Mouse (Mus musculus): Measurements from ENCODE around the gene Nufip2. TPM values are rescaled to one million over a fixed set of nuclear protein-coding genes. Genes with fewer than 3 reads are reported as not detected.
A peak's percentile ranks its signal among the peaks of the same experiment; 100 is the strongest.

The Nufip2 gene
- polyA plus RNA-seq, 1 experiment from 2014 or later = 4.7 TPM

DNA sequence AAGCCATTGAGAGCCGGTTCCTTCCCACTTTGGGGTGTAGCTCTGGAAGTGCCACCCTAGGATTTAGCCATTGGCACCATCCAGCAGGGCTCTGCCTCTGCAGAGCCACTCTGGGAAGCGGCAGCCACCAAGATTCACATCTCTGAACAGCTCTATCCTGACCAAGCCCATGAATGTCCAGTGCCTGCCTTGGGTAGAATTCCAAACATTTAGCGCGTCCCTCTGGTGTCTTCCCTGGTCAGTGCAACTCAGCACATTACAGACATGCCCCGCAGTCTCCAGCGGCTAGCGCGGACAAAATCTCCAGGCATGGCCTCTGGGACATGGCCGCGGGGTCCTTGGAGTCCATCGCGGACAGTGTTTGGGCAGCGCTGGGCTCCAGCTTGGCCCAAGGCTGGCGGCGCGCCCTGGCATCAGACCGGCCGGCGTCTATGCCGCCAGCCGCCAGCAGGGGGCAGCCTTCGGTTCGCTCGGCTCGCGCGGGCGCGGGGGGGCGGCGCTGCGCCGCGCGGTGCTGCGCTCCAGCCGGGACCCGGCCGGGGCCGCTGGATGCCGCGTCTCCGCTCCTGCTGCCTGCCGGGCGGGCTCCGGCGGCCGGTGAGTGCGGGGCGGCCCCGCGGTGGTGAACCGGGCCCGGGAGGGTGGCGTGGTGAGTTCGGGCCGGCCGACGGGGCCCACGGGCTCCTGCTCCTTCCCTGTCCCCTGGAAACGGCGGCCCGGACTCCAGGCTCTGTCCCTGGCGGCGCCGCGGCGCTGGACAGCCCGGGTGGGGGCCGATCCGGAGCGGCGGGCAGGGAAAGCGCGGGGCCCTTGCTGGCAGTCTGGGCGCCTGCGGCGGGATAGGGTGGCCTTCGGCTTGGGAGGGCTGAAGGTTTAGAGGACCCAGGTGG is 77.1 kb downstream of the Nufip2 start, which contains the start of gene Myo18a:
Gene Myo18a (plus strand): TSS at position 464 of the 890 bp plus-strand sequence.
- no peaks in the 10 kb centered on the region for H3K27me3 ChIP-seq (replicated peaks)
- peak within 1 kb of the TSS; percentile 98 for H3K9ac ChIP-seq
- 1% methylated on average over 66 of the region's 79 CpGs for WGBS
- H3K4me3 ChIP-seq = peak within 1 kb of the TSS; percentile 93
- no peaks in the 10 kb centered on the region for H3K36me3 ChIP-seq (replicated peaks)
- no peaks in the 10 kb centered on the region for H3K9me3 ChIP-seq
- H3K4me2 ChIP-seq = peak within 1 kb of the TSS; percentile 87
- peak; percentile 89 for ATAC-seq (replicated peaks)
- H3K4me1 ChIP-seq = peaks cover 38% of the 10 kb centered on the region
- H3K27ac ChIP-seq = peak within 1 kb of the TSS; percentile 95

- no peaks in the 10 kb centered on the region for H3K9me3 ChIP-seq
- H3K27me3 ChIP-seq (replicated peaks) = no peaks in the 10 kb centered on the region
- no peaks in the 10 kb centered on the region for H3K36me3 ChIP-seq (replicated peaks)
- peak overlapping the region; percentile 95 for H3K27ac ChIP-seq
- 2% methylated on average over 26 of the region's 26 CpGs for WGBS
- H3K9ac ChIP-seq = peak overlapping the region; percentile 98
- H3K4me1 ChIP-seq = peaks cover 38% of the 10 kb centered on the region
- peak; percentile 65 for ATAC-seq (replicated peaks)
- H3K4me2 ChIP-seq = peak overlapping the region; percentile 87
- H3K4me3 ChIP-seq = peak overlapping the region; percentile 93
These were observed 77.9 kb downstream of the Nufip2 start for GRCm38 (mm10) chr11:77763673-77764340.

DNA sequence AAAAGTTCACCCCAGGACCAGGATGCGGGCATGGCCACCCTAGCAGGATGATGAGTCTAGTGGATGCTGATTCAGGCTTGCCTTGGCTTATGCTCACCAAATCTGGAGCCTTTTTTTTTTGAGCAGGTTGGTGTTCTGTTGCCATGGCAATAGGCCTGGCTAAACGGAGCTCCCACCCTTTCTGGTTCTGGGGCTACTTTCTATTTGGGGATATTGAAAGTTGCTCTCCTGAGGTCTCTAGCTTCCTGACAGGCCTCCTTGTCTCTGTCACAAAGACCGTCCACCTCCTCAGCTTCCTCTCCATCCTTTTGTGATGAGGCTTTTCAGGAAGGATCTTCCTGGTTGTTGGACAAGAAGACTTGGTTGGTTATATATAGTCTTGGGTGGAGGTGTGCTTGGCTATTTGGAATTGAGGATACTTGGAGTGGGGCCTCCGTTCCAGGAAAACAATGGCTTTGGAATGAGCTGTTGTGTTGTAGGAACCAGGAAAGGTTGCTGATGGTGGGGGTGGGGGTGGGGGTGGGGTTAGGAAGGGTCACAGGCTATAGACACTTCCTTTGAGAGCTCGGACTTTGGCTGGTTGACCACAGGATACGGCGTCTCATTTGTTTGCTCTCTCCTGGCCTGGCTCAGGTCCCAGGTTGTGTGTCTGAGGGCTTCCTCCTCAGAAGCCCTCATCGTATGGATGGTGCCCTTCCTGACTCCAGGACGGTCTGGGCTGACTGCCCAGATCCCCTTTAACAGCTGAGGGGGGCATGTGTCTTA is 78.9 kb downstream of the Nufip2 start:
- Histone ChIP-seq H3K4me2 (peak overlapping the region; percentile 87), H3K9ac (peak overlapping the region; percentile 98), H3K9me3 (no peaks in the 10 kb centered on the region), H3K4me1 (peaks cover 38% of the 10 kb centered on the region), H3K36me3 (replicated peaks) (no peaks in the 10 kb centered on the region), H3K27me3 (replicated peaks) (no peaks in the 10 kb centered on the region), H3K4me3 (peak overlapping the region; percentile 93), H3K27ac (peak overlapping the region; percentile 95; the same call in 1 of the 2 replicates)
- no peak for ATAC-seq (replicated peaks)
- WGBS = 59% methylated on average over 9 of the region's 9 CpGs

- H3K27ac ChIP-seq = no peak overlapping the region
- no peaks in the 10 kb centered on the region for H3K36me3 ChIP-seq (replicated peaks)
- H3K9ac ChIP-seq = no peak overlapping the region
- 51% methylated on average over 4 of the region's 4 CpGs for WGBS
- H3K4me3 ChIP-seq = 0 out of 2 replicates have a peak overlapping the region, but pooled peaks have one; percentile 5
- H3K27me3 ChIP-seq (replicated peaks) = no peaks in the 10 kb centered on the region
- H3K4me2 ChIP-seq = peak overlapping the region; percentile 87; the same call in 1 of the 2 replicates
- no peak for ATAC-seq (replicated peaks)
- H3K9me3 ChIP-seq = no peaks in the 10 kb centered on the region
- peaks cover 38% of the 10 kb centered on the region for H3K4me1 ChIP-seq
These were observed 79.5 kb downstream of the Nufip2 start for GRCm38 (mm10) chr11:77765459-77765777.

- Histone ChIP-seq H3K9me3 (no peaks in the 10 kb centered on the region), H3K4me3 (peak overlapping the region; percentile 35), H3K27me3 (replicated peaks) (no peaks in the 10 kb centered on the region), H3K9ac (peak overlapping the region; percentile 46), H3K4me1 (peaks cover 38% of the 10 kb centered on the region), H3K36me3 (replicated peaks) (no peaks in the 10 kb centered on the region), H3K4me2 (peak overlapping the region; percentile 87), H3K27ac (peak overlapping the region; percentile 41; the same call in 1 of the 2 replicates)
- 1% methylated on average over 35 of the region's 35 CpGs for WGBS
- ATAC-seq (replicated peaks) = no peak; the same call in 1 of the 2 replicates
These were observed 80.5 kb downstream of the Nufip2 start for GRCm38 (mm10) chr11:77766351-77767001.

DNA sequence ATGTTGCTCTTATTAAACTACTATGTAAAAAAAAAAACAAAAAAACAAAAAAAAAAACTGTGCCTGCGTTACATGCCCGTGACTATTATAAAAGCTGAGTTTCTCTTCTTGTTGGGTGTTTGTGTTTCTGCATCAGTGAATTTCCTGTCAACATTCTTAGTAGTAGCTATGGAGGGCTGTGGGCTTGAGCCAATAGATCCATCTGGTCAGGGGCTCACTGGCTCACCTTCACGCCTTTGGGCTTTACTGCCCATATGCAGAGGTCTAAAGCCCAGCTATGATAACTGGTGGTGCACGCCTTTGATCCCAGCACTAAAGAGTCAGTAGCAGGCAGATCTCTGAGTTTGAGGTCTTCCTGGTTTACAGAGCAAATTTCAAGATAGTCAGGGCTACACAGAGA is 83.5 kb downstream of the Nufip2 start:
- 82% methylated on average over 4 of the region's 4 CpGs for WGBS
- peaks cover 27% of the 10 kb centered on the region for H3K4me1 ChIP-seq
- H3K27ac ChIP-seq = no peak overlapping the region

GRCm38 (mm10) chr11:77770346-77770745 is 84.4 kb downstream of the Nufip2 start:
- H3K36me3 ChIP-seq (replicated peaks) = no peaks in the 10 kb centered on the region
- WGBS = 86% methylated on average over 8 of the region's 8 CpGs
- H3K4me1 ChIP-seq = peaks cover 18% of the 10 kb centered on the region
- no peak overlapping the region for H3K9ac ChIP-seq
- H3K4me2 ChIP-seq = no peak overlapping the region
- no peak overlapping the region for H3K27ac ChIP-seq
- no peak overlapping the region for H3K4me3 ChIP-seq
- H3K27me3 ChIP-seq (replicated peaks) = no peaks in the 10 kb centered on the region
- no peaks in the 10 kb centered on the region for H3K9me3 ChIP-seq
- no peak for ATAC-seq (replicated peaks)

More for the DNA sequence above, 83.5 kb downstream of the Nufip2 start:
- no peak overlapping the region for H3K4me2 ChIP-seq
- H3K9ac ChIP-seq = no peak overlapping the region
- ATAC-seq (replicated peaks) = no peak
- no peaks in the 10 kb centered on the region for H3K9me3 ChIP-seq
- H3K36me3 ChIP-seq (replicated peaks) = no peaks in the 10 kb centered on the region
- no peaks in the 10 kb centered on the region for H3K27me3 ChIP-seq (replicated peaks)
- H3K4me3 ChIP-seq = no peak overlapping the region

- Histone ChIP-seq H3K27ac (no peak overlapping the region), H3K9me3 (no peaks in the 10 kb centered on the region), H3K36me3 (replicated peaks) (no peaks in the 10 kb centered on the region), H3K4me2 (no peak overlapping the region), H3K4me1 (peaks cover 4% of the 10 kb centered on the region; the same call in 1 of the 2 replicates), H3K27me3 (replicated peaks) (no peaks in the 10 kb centered on the region), H3K4me3 (no peak overlapping the region), H3K9ac (no peak overlapping the region)
- 73% methylated on average over 8 of the region's 8 CpGs for WGBS
- ATAC-seq (replicated peaks) = no peak
These were observed 86.1 kb downstream of the Nufip2 start for GRCm38 (mm10) chr11:77771879-77772713.

DNA sequence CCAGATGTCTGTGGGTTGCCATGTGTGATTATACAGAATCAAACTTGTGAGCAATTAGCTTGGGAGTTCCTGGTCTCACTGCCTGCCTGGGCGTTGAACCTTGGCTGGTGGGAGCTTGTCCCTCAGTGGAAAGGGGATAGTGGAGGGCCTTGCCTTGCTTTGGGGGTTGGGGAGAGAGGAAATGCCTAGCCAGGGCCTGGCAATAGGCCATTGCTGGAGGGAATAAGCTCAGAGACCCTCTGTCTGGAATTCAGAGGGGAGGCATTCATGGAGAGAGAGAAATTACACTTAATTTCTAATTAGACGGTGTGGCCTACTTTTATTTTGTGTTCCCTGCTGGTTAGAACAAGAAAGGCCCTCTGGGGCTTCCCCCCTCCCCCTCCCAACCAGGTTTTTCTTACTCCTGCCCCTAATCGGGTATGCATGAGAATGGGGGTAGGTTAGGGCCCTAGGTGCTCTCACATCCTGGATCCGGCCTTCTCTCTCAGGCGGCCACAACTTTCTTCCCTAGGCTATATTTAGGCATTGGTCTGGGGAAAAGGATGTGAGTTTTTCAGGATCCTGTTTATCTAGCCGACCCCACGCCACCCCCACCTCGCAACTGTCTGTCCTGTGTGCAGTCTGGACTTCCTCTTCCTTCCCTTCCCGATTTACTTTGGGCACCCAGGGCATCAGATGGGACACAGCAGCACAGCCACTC is 89.9 kb downstream of the Nufip2 start:
- Histone ChIP-seq H3K36me3 (replicated peaks) (peaks cover 10% of the 10 kb centered on the region; the same call in 1 of the 2 replicates), H3K9me3 (no peaks in the 10 kb centered on the region), H3K4me2 (no peak overlapping the region), H3K4me3 (no peak overlapping the region), H3K9ac (no peak overlapping the region), H3K27me3 (replicated peaks) (no peaks in the 10 kb centered on the region), H3K27ac (no peak overlapping the region), H3K4me1 (0 out of 2 replicates have a peak, but pooled peaks cover 7% of the 10 kb centered on the region)
- ATAC-seq (replicated peaks) = no peak
- WGBS = 69% methylated on average over 9 of the region's 9 CpGs

DNA sequence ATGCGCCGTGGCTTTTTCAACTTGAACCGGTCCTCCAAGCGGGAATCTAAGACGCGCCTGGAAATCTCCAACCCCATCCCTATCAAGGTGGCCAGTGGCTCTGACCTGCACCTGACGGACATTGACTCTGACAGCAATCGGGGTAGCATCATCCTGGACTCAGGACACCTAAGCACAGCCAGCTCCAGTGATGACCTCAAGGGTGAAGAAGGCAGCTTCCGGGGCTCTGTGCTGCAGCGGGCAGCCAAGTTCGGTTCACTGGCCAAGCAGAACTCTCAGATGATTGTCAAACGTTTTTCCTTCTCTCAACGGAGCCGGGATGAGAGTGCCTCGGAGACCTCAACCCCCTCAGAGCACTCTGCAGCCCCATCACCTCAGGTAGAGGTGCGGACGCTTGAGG is 91.5 kb downstream of the Nufip2 start:
- no peak for ATAC-seq (replicated peaks)
- 93% methylated on average over 17 of the region's 17 CpGs for WGBS
- Histone ChIP-seq H3K36me3 (replicated peaks) (peaks cover 10% of the 10 kb centered on the region; the same call in 1 of the 2 replicates), H3K9ac (no peak overlapping the region), H3K9me3 (no peaks in the 10 kb centered on the region), H3K27ac (no peak overlapping the region), H3K27me3 (replicated peaks) (no peaks in the 10 kb centered on the region), H3K4me2 (no peak overlapping the region), H3K4me3 (no peak overlapping the region), H3K4me1 (peaks cover 13% of the 10 kb centered on the region; the same call in 1 of the 2 replicates)
